Mouse (Mus musculus): ENCODE data around the gene Sorl1. TPM values are rescaled to one million over a fixed set of nuclear protein-coding genes. Genes with fewer than 3 reads are reported as not detected.
"Not testable (repeated sequence)": the region's sequence is repeated elsewhere in the genome, so short reads cannot be mapped to it uniquely, and the experiment has no call there.

Gene Sorl1
- polyA plus RNA-seq, 1 experiment from 2014 or later = 1.0 TPM

DNA sequence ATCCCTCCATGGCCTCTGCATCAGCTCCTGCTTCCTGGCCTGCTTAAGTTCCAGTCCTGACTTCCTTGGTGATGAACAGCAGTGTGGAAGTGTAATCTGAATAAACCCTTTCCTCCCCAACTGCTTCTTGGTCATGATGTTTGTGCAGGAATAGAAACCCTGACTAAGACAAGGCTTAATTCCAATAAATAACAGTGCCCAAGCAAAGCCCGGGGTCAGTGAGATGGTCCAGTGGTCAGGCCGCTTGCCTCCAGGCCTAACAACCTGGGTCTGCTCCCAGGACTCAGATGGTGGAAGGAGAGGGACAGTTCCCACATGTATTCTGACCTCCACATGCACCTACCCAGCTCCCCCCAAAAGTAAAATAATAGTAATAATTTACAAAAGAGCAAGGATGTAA is 65.1 kb downstream of the Sorl1 start:
- not testable (repeated sequence) for H3K27ac ChIP-seq (ENCODE audit: low read length); H3K4me1 ChIP-seq (ENCODE audit: control insufficient read depth, low read depth, low read length); H3K9me3 ChIP-seq (replicated peaks; ENCODE audit: control insufficient read depth, low read length); H3K36me3 ChIP-seq (ENCODE audit: control insufficient read depth, insufficient read depth); ATAC-seq (ENCODE audit: low read depth); H3K4me2 ChIP-seq (ENCODE audit: low read depth, low read length); H3K27me3 ChIP-seq (ENCODE audit: control insufficient read depth, insufficient read depth, low read depth, low read length); H3K9ac ChIP-seq (ENCODE audit: low read depth, low read length); H3K4me3 ChIP-seq (ENCODE audit: low read depth, low read length)
- 74% methylated on average over 2 of the region's 2 CpGs for WGBS (ENCODE audit: insufficient replicate concordance)

DNA sequence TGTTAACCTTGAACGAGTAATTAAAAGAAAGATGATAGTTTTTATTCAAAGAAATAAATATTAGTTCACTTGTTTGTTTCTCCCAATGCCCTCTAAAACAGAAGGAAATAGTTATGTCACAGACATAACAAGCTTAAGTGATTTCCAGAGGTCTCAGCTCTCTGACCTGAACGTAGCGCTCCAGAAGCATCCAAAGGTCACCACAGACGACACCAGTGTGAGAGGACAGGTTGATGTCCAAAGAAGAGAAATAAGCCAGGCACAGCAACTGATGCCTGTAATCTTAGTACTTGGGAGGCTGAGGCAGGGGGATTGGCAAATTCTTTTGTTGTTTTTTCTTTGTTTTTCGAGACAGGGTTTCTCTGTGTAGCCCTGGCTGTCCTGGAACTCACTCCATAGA is 67.5 kb downstream of the Sorl1 start:
- Histone ChIP-seq H3K27ac (ENCODE audit: low read length) (no peak overlapping the region), H3K36me3 (ENCODE audit: control insufficient read depth, insufficient read depth) (no peaks in the 10 kb centered on the region), H3K4me3 (ENCODE audit: low read depth, low read length) (no peak overlapping the region), H3K9ac (ENCODE audit: low read depth, low read length) (no peak overlapping the region), H3K4me2 (ENCODE audit: low read depth, low read length) (no peak overlapping the region), H3K4me1 (ENCODE audit: control insufficient read depth, low read depth, low read length) (no peaks in the 10 kb centered on the region), H3K9me3 (replicated peaks; ENCODE audit: control insufficient read depth, low read length) (no peaks in the 10 kb centered on the region), H3K27me3 (ENCODE audit: control insufficient read depth, insufficient read depth, low read depth, low read length) (no peaks in the 10 kb centered on the region)
- no peak for ATAC-seq (ENCODE audit: low read depth)
- 71% methylated on average over 5 of the region's 5 CpGs for WGBS (ENCODE audit: insufficient replicate concordance)

DNA sequence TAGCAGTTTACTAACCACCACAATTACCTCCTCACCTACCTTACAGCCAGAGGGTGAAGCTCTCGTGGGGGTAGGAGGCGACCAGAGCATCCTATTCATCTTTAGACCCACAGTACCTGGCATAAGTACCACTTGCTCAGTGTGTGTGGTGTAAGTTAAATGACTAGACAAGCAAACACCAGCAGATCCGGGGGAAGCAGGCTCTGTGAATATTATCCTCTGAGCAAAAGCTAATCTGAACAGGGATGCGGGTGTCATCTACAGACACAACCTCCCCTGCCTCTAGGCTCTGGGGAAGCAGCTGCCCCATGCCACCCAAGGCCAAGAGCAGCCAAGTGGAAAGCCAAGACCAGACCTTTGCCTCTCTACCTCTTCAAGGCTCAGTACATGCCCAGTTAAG is 68.7 kb downstream of the Sorl1 start:
- no peak overlapping the region for H3K4me3 ChIP-seq (ENCODE audit: low read depth, low read length)
- no peaks in the 10 kb centered on the region for H3K9me3 ChIP-seq (replicated peaks; ENCODE audit: control insufficient read depth, low read length)
- H3K4me1 ChIP-seq (ENCODE audit: control insufficient read depth, low read depth, low read length) = no peaks in the 10 kb centered on the region
- ATAC-seq (ENCODE audit: low read depth) = no peak
- no peak overlapping the region for H3K27ac ChIP-seq (ENCODE audit: low read length)
- no peaks in the 10 kb centered on the region for H3K27me3 ChIP-seq (ENCODE audit: control insufficient read depth, insufficient read depth, low read depth, low read length)
- H3K4me2 ChIP-seq (ENCODE audit: low read depth, low read length) = no peak overlapping the region
- H3K9ac ChIP-seq (ENCODE audit: low read depth, low read length) = no peak overlapping the region
- no peaks in the 10 kb centered on the region for H3K36me3 ChIP-seq (ENCODE audit: control insufficient read depth, insufficient read depth)
- 75% methylated on average over 4 of the region's 4 CpGs for WGBS (ENCODE audit: insufficient replicate concordance)

DNA sequence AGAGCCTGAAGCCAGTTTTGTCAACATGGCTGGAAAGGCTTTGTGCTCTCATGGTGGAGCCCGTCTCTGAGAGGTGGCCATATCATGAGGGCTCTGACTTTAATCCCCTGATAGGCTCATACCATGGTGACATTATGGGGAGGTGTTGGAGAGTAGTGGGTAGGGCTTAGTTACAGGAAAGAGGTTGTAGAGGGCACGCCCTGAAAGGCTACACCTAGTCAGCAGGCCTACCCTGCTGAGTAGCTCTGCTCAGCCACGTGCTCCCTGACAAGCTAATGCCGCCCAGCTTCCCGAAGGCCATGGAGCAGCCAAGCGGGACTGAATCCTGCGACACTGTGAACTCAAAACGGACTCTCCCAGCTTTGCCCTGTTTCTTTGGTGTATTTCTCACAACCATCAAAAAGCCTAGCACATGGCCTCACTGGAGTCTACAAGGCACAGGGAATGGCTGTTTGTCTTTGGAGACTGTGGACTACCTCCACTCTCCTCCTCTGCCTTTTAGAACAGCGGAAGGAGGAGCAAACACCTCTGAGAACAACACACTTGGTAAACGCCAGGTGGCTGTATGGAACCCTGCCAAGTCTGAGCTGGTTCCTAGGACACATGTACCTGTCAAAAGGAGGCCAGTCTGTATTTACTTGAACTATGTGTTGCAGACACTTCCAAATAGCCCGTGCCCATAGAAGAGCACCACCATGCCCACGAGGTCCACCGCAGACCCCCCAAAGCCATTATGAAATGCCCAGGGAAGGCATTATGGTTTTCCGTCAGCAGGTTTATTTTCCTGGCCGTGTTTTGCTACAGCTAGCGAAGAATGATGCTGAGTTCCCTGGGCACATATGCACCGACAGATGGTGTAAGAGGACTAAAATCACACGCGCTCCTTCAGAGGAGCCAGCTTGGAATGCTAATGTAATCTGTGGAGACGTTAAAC is 69.5 kb downstream of the Sorl1 start:
- Histone ChIP-seq H3K9ac (ENCODE audit: low read depth, low read length) (no peak overlapping the region), H3K4me1 (ENCODE audit: control insufficient read depth, low read depth, low read length) (no peaks in the 10 kb centered on the region), H3K4me3 (ENCODE audit: low read depth, low read length) (no peak overlapping the region), H3K27me3 (ENCODE audit: control insufficient read depth, insufficient read depth, low read depth, low read length) (no peaks in the 10 kb centered on the region), H3K36me3 (ENCODE audit: control insufficient read depth, insufficient read depth) (no peaks in the 10 kb centered on the region), H3K27ac (ENCODE audit: low read length) (no peak overlapping the region), H3K4me2 (ENCODE audit: low read depth, low read length) (no peak overlapping the region), H3K9me3 (replicated peaks; ENCODE audit: control insufficient read depth, low read length) (no peaks in the 10 kb centered on the region)
- ATAC-seq (ENCODE audit: low read depth) = no peak
- WGBS (ENCODE audit: insufficient replicate concordance) = 67% methylated on average over 20 of the region's 20 CpGs

DNA sequence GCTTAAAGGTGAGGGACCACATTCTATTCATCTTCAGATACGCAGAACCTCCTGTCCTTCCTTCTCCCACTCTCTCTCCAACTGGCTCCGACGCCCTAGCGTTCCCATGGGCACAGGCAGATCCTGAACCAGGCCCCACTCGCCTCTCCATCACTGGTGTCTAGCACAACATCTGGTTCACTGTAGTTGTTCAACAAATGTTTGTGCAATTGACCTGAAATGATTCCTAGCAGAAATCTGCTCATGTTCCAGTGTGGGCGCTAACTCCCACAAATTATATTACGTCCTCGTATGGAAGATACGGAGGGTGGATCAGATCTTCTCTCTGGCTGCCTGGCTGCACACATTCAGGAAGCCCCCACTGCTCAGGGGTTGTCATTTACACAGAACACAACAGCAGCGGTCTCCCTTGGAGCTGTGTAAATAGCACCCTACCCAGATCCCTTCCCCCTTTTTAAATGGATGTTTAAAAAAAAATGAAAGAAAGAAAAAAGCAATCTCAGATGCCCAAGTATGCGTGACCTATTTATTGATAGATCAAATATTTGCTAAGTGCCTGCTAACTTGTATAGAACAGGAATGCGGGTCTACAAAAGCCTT is 70.4 kb downstream of the Sorl1 start:
- Histone ChIP-seq H3K27ac (ENCODE audit: low read length) (no peak overlapping the region), H3K9me3 (replicated peaks; ENCODE audit: control insufficient read depth, low read length) (no peaks in the 10 kb centered on the region), H3K9ac (ENCODE audit: low read depth, low read length) (no peak overlapping the region), H3K36me3 (ENCODE audit: control insufficient read depth, insufficient read depth) (no peaks in the 10 kb centered on the region), H3K4me2 (ENCODE audit: low read depth, low read length) (no peak overlapping the region), H3K27me3 (ENCODE audit: control insufficient read depth, insufficient read depth, low read depth, low read length) (no peaks in the 10 kb centered on the region), H3K4me3 (ENCODE audit: low read depth, low read length) (no peak overlapping the region), H3K4me1 (ENCODE audit: control insufficient read depth, low read depth, low read length) (no peaks in the 10 kb centered on the region)
- 69% methylated on average over 12 of the region's 12 CpGs for WGBS (ENCODE audit: insufficient replicate concordance)
- no peak for ATAC-seq (ENCODE audit: low read depth)

DNA sequence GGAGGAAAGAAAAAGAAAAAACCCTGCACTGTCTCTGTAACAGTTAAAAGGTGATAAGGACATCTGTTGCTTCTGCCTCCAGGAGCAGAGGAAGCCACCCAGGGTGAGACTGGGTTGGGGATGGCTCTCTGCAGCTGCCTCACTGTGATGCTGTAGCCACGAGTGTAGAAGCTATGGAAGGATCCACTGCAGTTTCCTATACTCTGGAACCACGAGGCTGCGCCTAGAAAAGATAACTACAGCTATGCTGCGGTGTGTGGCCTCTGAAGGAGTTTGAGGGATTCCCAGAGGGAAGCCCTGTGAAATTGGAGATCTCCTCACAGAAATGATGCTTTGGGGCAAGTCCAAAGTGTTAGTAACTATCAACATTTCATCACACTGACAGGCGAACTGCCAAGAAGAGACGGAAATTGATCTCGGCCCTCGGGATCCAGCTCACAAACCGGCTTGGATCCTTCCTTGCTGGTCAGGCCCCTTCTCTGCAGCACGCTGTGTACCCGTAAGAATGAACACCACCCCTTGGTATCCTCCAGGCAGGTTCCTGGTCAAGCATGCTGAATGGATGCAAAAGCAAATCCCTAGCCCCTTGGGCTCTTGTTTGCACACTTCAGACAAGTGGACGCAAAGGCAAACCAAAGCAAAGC is 71.3 kb downstream of the Sorl1 start:
- no peak for ATAC-seq (ENCODE audit: low read depth)

DNA sequence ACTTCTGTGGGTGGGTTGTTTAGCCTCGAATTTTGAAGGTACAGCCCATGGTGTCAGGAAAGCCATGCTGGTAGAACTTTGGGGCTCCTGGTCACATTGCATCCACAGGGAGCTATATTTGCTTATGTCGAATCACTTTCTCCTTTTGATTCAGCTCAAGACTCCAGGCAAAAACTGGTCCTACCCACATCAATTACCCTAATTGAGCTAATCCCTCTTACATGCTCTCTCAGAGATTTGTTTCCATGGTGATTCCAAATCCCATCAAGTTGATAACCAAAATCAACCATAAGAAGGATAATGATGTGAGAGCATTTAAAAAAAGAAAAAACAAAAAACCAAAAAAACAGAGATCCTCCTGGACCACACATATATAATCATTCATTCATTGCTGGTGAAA is 75.6 kb downstream of the Sorl1 start:
- Histone ChIP-seq H3K9ac (ENCODE audit: low read depth, low read length) (no peak overlapping the region), H3K4me3 (ENCODE audit: low read depth, low read length) (no peak overlapping the region), H3K36me3 (ENCODE audit: control insufficient read depth, insufficient read depth) (no peaks in the 10 kb centered on the region), H3K4me2 (ENCODE audit: low read depth, low read length) (no peak overlapping the region), H3K27ac (ENCODE audit: low read length) (no peak overlapping the region), H3K9me3 (replicated peaks; ENCODE audit: control insufficient read depth, low read length) (no peaks in the 10 kb centered on the region), H3K27me3 (ENCODE audit: control insufficient read depth, insufficient read depth, low read depth, low read length) (no peaks in the 10 kb centered on the region), H3K4me1 (ENCODE audit: control insufficient read depth, low read depth, low read length) (no peaks in the 10 kb centered on the region)
- 30% methylated on average over 2 of the region's 2 CpGs for WGBS (ENCODE audit: insufficient replicate concordance)
- ATAC-seq (ENCODE audit: low read depth) = no peak

More for the DNA sequence above, 71.3 kb downstream of the Sorl1 start:
- Histone ChIP-seq H3K9me3 (replicated peaks; ENCODE audit: control insufficient read depth, low read length) (no peaks in the 10 kb centered on the region), H3K9ac (ENCODE audit: low read depth, low read length) (no peak overlapping the region), H3K4me1 (ENCODE audit: control insufficient read depth, low read depth, low read length) (no peaks in the 10 kb centered on the region), H3K4me3 (ENCODE audit: low read depth, low read length) (no peak overlapping the region), H3K36me3 (ENCODE audit: control insufficient read depth, insufficient read depth) (no peaks in the 10 kb centered on the region), H3K27ac (ENCODE audit: low read length) (no peak overlapping the region), H3K27me3 (ENCODE audit: control insufficient read depth, insufficient read depth, low read depth, low read length) (no peaks in the 10 kb centered on the region), H3K4me2 (ENCODE audit: low read depth, low read length) (no peak overlapping the region)
- 54% methylated on average over 12 of the region's 12 CpGs for WGBS (ENCODE audit: insufficient replicate concordance)

DNA sequence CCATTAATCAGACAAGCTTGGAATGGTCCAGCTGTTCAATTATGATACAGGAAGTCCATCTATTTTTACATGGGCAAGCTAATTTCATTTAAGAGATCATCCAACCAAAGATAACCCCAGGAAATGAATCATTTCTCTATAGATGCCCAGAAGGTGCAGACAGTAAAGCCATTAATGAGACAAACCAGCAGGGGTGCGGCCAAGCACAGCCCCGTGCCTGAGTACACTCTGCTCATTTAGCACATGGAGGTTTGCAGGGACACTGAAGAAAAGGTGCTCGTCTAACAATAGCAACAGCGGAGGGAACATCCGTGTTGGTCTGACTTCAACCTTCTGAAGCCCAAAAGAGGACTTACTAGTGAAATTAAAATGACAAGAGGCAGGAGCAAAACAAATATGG is 76.3 kb downstream of the Sorl1 start:
- H3K36me3 ChIP-seq (ENCODE audit: control insufficient read depth, insufficient read depth) = no peaks in the 10 kb centered on the region
- no peak overlapping the region for H3K4me2 ChIP-seq (ENCODE audit: low read depth, low read length)
- H3K4me1 ChIP-seq (ENCODE audit: control insufficient read depth, low read depth, low read length) = no peaks in the 10 kb centered on the region
- no peaks in the 10 kb centered on the region for H3K9me3 ChIP-seq (replicated peaks; ENCODE audit: control insufficient read depth, low read length)
- H3K9ac ChIP-seq (ENCODE audit: low read depth, low read length) = no peak overlapping the region
- H3K27me3 ChIP-seq (ENCODE audit: control insufficient read depth, insufficient read depth, low read depth, low read length) = no peaks in the 10 kb centered on the region
- H3K27ac ChIP-seq (ENCODE audit: low read length) = no peak overlapping the region
- no peak overlapping the region for H3K4me3 ChIP-seq (ENCODE audit: low read depth, low read length)
- 58% methylated on average over 5 of the region's 5 CpGs for WGBS (ENCODE audit: insufficient replicate concordance)
- ATAC-seq (ENCODE audit: low read depth) = no peak

DNA sequence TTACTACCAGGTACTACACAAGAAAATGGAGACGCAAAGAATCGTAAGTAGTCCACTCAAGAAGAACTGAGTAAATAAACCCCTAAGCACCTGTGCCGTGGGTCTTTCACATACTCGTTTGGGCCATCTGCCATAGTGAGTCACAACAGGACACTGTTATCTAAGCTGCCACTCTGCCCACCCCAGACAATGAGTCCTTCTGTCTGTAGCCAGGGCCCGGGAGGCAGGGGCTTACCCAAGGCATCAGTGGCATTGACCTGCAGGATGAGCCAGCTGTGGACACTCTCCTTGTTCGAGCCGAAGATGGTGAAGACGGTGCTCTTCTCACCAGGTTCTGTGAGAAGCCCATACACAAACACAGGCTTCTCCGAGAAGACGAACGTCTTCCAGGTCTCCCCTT is 77.8 kb downstream of the Sorl1 start:
- Histone ChIP-seq H3K9ac (ENCODE audit: low read depth, low read length) (no peak overlapping the region), H3K4me1 (ENCODE audit: control insufficient read depth, low read depth, low read length) (no peaks in the 10 kb centered on the region), H3K4me3 (ENCODE audit: low read depth, low read length) (no peak overlapping the region), H3K27ac (ENCODE audit: low read length) (no peak overlapping the region), H3K9me3 (replicated peaks; ENCODE audit: control insufficient read depth, low read length) (no peaks in the 10 kb centered on the region), H3K27me3 (ENCODE audit: control insufficient read depth, insufficient read depth, low read depth, low read length) (no peaks in the 10 kb centered on the region), H3K4me2 (ENCODE audit: low read depth, low read length) (no peak overlapping the region), H3K36me3 (ENCODE audit: control insufficient read depth, insufficient read depth) (no peaks in the 10 kb centered on the region)
- WGBS (ENCODE audit: insufficient replicate concordance) = 74% methylated on average over 11 of the region's 11 CpGs
- ATAC-seq (ENCODE audit: low read depth) = no peak

All from liver, embryonic 16.5 days (tissue).